Mouse (Mus musculus): ENCODE measurements around the gene Prr36. TPM values are rescaled to one million over a fixed set of nuclear protein-coding genes. Genes with fewer than 3 reads are reported as not detected.

Prr36 gene
- polyA plus RNA-seq, 1 experiment from 2014 or later = 7.1 TPM

DNA sequence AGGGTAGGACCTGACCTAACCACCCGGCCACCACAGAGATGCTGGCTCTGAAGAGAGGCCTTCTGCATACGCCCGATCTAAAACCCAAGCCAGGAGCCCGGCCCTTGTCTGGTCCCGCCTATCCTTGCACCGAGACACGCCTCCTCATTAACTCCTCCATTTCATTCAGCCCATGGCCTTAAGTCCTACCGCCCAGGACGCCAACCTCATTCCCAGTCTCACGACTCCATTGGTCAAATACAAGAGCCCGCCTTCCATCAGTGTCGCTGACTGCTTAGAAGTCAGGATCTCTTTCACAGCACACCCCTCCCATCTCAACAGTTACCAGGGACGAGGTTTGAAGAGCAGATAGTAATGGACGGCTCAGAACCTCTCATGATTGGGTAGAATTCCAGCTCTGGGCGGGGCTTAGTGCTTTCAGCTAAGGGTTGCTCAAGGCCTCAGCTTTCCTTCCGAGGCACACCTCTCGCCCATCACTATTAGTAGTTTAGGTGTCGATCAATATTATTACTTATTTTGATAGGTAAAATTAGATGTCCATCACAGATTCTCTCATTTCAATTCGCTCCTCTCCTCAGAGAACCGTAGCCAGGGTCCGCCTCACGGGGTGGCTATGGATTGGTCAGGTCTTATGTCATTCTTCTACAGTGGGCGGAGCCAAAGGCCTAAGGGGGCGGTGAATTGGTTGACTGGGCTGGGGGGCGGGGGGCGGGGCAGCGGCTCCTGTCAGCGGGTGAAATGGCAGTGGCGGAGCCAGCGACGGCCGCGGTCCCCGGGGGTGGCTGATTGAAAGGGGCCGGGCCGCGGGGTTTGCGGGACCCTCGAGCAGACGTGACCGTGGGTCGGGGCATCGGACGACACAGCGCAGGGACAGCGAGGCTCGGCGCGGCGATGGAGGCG lies 51.2 kb downstream of the Prr36 start, which contains the start of gene Evi5l:
Gene Evi5l (plus strand): TSS at position 716 of the 900 bp plus-strand sequence.
- peak; percentile 98 for ATAC-seq (ENCODE audit: low FRiP score, low TSS enrichment)
- WGBS = under 1% methylated on average over 48 of the region's 51 CpGs
- peak within 1 kb of the TSS; percentile 79 for H3K4me2 ChIP-seq (replicated peaks; ENCODE audit: low read depth, low read length)
- H3K36me3 ChIP-seq (ENCODE audit: control insufficient read depth, insufficient read depth, low read length) = no peaks in the 10 kb centered on the region
- peaks cover 6% of the 10 kb centered on the region; the same call in 1 of the 2 replicates for H3K4me1 ChIP-seq (ENCODE audit: control insufficient read depth, insufficient read depth, low read length)
- H3K27me3 ChIP-seq (ENCODE audit: control insufficient read depth, insufficient read depth, low read length) = no peaks in the 10 kb centered on the region
- H3K4me3 ChIP-seq (ENCODE audit: low read length) = peak within 1 kb of the TSS; percentile 71
- peak within 1 kb of the TSS; percentile 42; the same call in 1 of the 2 replicates for H3K27ac ChIP-seq (ENCODE audit: low read depth, low read length)
- H3K9ac ChIP-seq (ENCODE audit: low read depth, low read length) = peak within 1 kb of the TSS; percentile 74
- no peaks in the 10 kb centered on the region for H3K9me3 ChIP-seq (ENCODE audit: control insufficient read depth, low read length)

DNA sequence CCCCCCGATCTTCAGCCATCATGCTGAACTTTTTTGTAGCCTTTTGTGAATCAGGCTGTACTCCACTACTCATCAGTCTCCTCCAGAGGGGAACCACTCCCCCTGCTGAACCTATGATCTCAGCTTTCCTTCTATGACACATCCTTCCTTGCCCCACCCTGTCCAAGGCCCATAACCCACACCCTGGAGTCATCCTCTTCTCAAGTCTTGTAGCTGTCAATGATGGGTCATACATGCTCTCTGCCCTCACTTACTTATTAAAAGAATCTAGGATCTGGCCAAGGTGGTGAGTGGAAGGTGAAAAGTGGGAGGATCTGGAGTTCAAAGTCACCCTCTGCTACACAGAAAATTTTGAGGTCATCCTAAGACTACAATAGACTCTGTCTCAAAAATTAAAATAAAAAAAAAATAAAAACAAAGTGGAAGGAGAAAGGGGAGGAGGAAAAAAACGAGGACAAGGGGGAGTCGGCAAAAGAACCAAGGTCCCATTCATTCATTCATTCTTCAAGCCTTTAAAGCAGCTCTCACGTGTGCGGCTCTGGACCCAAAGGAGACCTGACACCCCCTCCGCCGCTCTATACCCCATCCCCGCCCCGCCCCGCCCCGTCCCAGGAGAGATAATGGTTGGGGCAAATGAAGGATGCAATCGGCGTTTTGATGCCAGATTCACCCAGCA lies 51.9 kb downstream of the Prr36 start:
- ATAC-seq (ENCODE audit: low FRiP score, low TSS enrichment) = no peak
- Histone ChIP-seq H3K4me1 (ENCODE audit: control insufficient read depth, insufficient read depth, low read length) (peaks cover 6% of the 10 kb centered on the region; the same call in 1 of the 2 replicates), H3K36me3 (ENCODE audit: control insufficient read depth, insufficient read depth, low read length) (no peaks in the 10 kb centered on the region), H3K4me3 (ENCODE audit: low read length) (peak overlapping the region; percentile 71), H3K4me2 (replicated peaks; ENCODE audit: low read depth, low read length) (peak overlapping the region; percentile 51), H3K9ac (ENCODE audit: low read depth, low read length) (peak overlapping the region; percentile 55; the same call in 1 of the 2 replicates), H3K27ac (ENCODE audit: low read depth, low read length) (peak overlapping the region; percentile 42; the same call in 1 of the 2 replicates), H3K27me3 (ENCODE audit: control insufficient read depth, insufficient read depth, low read length) (no peaks in the 10 kb centered on the region), H3K9me3 (ENCODE audit: control insufficient read depth, low read length) (no peaks in the 10 kb centered on the region)
- WGBS = 7% methylated on average over 13 of the region's 13 CpGs

DNA sequence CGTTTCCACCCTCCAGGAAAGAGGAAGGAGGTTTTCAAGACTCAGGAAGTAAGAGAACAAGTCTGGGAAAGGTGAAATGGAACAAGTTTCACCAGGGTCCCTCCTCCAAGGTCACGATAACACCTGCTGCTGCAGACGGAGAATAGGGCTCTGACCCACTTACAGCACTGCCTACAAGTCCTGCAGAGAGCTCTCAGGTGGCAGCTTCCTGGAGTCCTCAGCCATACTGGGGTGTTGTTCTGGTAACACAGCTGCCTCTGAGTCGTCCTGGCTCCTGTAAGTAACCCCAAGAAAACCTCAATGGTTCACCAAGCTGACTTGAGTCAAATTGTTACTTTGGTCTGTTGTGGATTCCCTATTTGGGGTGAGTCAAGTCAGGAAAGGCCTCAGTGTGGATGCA lies 54.5 kb downstream of the Prr36 start:
- H3K4me1 ChIP-seq (ENCODE audit: control insufficient read depth, insufficient read depth, low read length) = peaks cover 6% of the 10 kb centered on the region; the same call in 1 of the 2 replicates
- no peaks in the 10 kb centered on the region for H3K9me3 ChIP-seq (ENCODE audit: control insufficient read depth, low read length)
- H3K4me3 ChIP-seq (ENCODE audit: low read length) = no peak overlapping the region
- H3K4me2 ChIP-seq (replicated peaks; ENCODE audit: low read depth, low read length) = no peak overlapping the region
- H3K9ac ChIP-seq (ENCODE audit: low read depth, low read length) = no peak overlapping the region
- 55% methylated on average over 4 of the region's 4 CpGs for WGBS
- no peak overlapping the region for H3K27ac ChIP-seq (ENCODE audit: low read depth, low read length)
- H3K27me3 ChIP-seq (ENCODE audit: control insufficient read depth, insufficient read depth, low read length) = no peaks in the 10 kb centered on the region
- no peaks in the 10 kb centered on the region for H3K36me3 ChIP-seq (ENCODE audit: control insufficient read depth, insufficient read depth, low read length)
- ATAC-seq (ENCODE audit: low FRiP score, low TSS enrichment) = no peak

Other genes with a start within 250 kb of the Prr36 start
- not detected in 2 replicates for gene Cd209f, start 111.6 kb downstream of the Prr36 start, polyA plus RNA-seq (2014; fragmentation: Nextera tagmentation; extraction: Ambion mirVana)
- gene Cd209g, start 83.4 kb downstream of the Prr36 start, polyA plus RNA-seq (2014; fragmentation: Nextera tagmentation; extraction: Ambion mirVana) = not detected in 2 replicates
- gene Evi5l, start 50.9 kb downstream of the Prr36 start, polyA plus RNA-seq (2014; fragmentation: Nextera tagmentation; extraction: Ambion mirVana) = 12.8 and 18.3 TPM in 2 replicates
- gene Lrrc8e, start 9.4 kb upstream of the Prr36 start, polyA plus RNA-seq (2014; fragmentation: Nextera tagmentation; extraction: Ambion mirVana) = 0.41 and 0.43 TPM in 2 replicates
- 22.6 and 24.3 TPM in 2 replicates for gene Map2k7, start 21.3 kb upstream of the Prr36 start, polyA plus RNA-seq (2014; fragmentation: Nextera tagmentation; extraction: Ambion mirVana)
- gene Gm49320, start 21.4 kb upstream of the Prr36 start, polyA plus RNA-seq (2014; fragmentation: Nextera tagmentation; extraction: Ambion mirVana) = 0.86 and 2.2 TPM in 2 replicates
- 4.7 and 5.9 TPM in 2 replicates for gene Tgfbr3l, start 30.8 kb upstream of the Prr36 start, polyA plus RNA-seq (2014; fragmentation: Nextera tagmentation; extraction: Ambion mirVana)
- 61.9 and 63.6 TPM in 2 replicates for gene Snapc2, start 35.6 kb upstream of the Prr36 start, polyA plus RNA-seq (2014; fragmentation: Nextera tagmentation; extraction: Ambion mirVana)
- gene Ctxn1, start 41.8 kb upstream of the Prr36 start, polyA plus RNA-seq (2014; fragmentation: Nextera tagmentation; extraction: Ambion mirVana) = 86.1 and 93.1 TPM in 2 replicates
- 75.7 and 81.2 TPM in 2 replicates for gene Timm44, start 58.5 kb upstream of the Prr36 start, polyA plus RNA-seq (2014; fragmentation: Nextera tagmentation; extraction: Ambion mirVana)
- 14.7 and 17.2 TPM in 2 replicates for gene Ccl25, start 107.8 kb upstream of the Prr36 start, polyA plus RNA-seq (2014; fragmentation: Nextera tagmentation; extraction: Ambion mirVana)
- gene Elavl1, start 108.0 kb upstream of the Prr36 start, polyA plus RNA-seq (2014; fragmentation: Nextera tagmentation; extraction: Ambion mirVana) = 201 and 312 TPM in 2 replicates